Mouse (Mus musculus): Measurements from ENCODE around the gene Fam155a. TPM values are rescaled to one million over a fixed set of nuclear protein-coding genes. Genes with fewer than 3 reads are reported as not detected.

Fam155a gene
- polyA plus RNA-seq, 1 experiment from 2014 or later: 11.6 TPM

DNA sequence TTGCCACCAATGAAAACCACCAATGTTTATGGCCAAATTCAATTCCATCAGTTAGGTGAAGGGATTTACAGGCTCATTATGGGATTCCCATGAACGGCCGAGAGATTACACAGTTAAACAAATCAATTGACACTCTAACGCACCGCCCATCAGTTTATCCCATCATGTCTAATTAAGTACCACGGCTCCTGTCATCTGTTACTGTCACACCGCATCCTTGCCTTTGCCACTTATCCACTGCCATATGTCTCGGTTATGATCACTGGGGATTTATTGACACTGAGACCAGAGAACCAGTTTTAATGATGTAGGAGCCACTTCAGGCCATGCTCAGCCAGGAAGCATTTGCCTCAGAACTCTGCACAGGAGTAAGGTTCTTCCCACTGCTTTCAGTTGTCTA is 588.5 kb downstream of the Fam155a start:
- no peak for ATAC-seq (ENCODE audit: low FRiP score, low read depth)
- Histone ChIP-seq H3K4me3 (no peak overlapping the region), H3K27me3 (replicated peaks) (no peaks in the 10 kb centered on the region), H3K4me2 (replicated peaks) (no peak overlapping the region), H3K27ac (no peak overlapping the region), H3K4me1 (peaks cover 9% of the 10 kb centered on the region), H3K9ac (no peak overlapping the region), H3K36me3 (no peaks in the 10 kb centered on the region), H3K9me3 (no peaks in the 10 kb centered on the region)
- 77% methylated on average over 7 of the region's 7 CpGs for WGBS

DNA sequence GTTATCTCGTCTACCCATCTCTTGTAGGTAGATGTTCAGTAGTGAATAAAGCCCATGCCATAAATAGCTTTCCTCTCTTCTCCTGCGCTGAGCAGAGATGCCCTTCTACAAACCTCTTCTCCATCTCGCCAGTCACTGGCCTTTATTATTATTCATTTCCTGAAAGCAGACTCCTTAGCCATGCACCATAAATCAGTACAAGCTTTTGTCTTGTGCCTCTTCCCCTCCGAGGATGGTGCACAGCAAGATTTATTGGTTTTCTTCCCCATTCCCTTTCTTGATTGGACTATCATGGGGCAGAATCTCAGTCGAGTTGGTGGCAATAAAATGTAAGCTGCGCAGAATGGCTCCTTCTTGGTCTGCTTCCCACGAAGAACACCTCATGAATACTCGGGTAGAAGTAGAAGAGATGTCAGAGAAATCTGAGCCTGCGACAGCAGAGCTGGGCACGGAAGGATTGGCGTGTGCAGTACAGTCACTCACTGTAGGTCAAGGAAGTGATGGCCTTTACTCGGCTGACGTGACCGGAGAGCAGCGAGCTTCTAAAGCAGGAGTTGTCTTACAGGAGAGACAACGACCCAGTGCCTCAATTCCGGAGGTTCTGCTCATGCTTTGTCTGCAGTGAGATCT is 590.2 kb downstream of the Fam155a start:
- Histone ChIP-seq H3K4me3 (no peak overlapping the region), H3K9ac (no peak overlapping the region), H3K4me2 (replicated peaks) (no peak overlapping the region), H3K27me3 (replicated peaks) (no peaks in the 10 kb centered on the region), H3K36me3 (no peaks in the 10 kb centered on the region), H3K27ac (no peak overlapping the region), H3K9me3 (no peaks in the 10 kb centered on the region), H3K4me1 (peaks cover 9% of the 10 kb centered on the region)
- WGBS: 47% methylated on average over 17 of the region's 17 CpGs
- 0 out of 2 replicates have a peak, but pooled peaks have one; percentile 33 for ATAC-seq (ENCODE audit: low FRiP score, low read depth)

DNA sequence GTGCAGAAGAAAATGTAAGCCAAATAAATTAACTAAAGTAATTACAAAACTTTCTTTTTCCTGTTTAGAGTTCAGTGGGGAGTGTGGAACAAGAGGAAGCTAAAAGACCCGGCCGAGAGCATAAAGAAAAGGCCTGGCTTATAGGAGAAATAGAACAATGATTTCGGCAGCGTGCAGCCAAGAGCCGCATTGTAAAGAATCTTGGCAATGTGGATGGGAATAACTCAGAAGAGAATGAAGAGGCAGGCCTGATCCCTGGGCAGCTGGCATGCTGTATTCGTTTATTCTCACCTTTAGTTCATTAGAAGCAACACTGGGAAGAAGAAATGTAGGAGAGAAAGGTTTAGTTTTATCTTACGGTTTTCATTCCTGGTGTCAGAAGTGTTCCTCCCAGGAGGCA is 594.0 kb downstream of the Fam155a start:
- Histone ChIP-seq H3K36me3 (no peaks in the 10 kb centered on the region), H3K9me3 (no peaks in the 10 kb centered on the region), H3K4me3 (no peak overlapping the region), H3K9ac (no peak overlapping the region), H3K4me2 (replicated peaks) (no peak overlapping the region), H3K4me1 (peaks cover 9% of the 10 kb centered on the region), H3K27me3 (replicated peaks) (no peaks in the 10 kb centered on the region), H3K27ac (no peak overlapping the region)
- ATAC-seq (ENCODE audit: low FRiP score, low read depth): no peak
- WGBS: 47% methylated on average over 7 of the region's 7 CpGs

DNA sequence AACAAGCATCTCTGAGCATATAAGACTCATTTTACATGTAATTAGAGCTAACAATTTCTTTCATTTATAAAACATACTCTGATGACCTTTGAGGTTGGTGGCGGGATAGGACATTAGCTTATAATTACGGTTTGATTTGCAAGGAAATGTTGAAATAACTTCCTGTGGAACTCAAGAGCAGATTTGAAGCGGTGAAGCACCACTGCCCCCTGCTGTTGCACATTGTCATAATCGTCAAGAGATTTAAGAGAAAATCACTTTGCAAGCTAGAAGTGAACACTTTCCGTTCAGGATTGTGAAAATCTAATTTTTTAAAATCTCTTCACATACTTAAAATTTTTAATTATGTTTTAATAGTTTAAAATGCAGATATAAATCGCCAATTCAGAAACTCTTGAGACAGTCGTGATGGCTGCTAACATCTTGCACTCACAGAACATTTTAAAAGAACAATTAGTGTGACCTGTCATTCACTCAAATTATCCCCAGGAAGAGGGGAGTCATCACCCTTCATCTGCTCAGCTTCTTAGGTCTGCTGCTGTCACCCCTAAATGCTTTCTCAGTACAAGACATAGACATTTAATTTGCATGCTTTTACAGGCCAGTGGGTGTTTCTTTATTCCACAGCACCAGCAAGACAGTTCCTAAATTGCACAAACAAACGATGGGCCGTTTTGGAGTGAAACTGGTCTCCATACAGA is 595.9 kb downstream of the Fam155a start:
- Histone ChIP-seq H3K4me3 (no peak overlapping the region), H3K27ac (no peak overlapping the region), H3K9me3 (no peaks in the 10 kb centered on the region), H3K9ac (no peak overlapping the region), H3K27me3 (replicated peaks) (no peaks in the 10 kb centered on the region), H3K4me2 (replicated peaks) (no peak overlapping the region), H3K36me3 (no peaks in the 10 kb centered on the region), H3K4me1 (no peaks in the 10 kb centered on the region)
- 35% methylated on average over 9 of the region's 9 CpGs for WGBS
- ATAC-seq (ENCODE audit: low FRiP score, low read depth): no peak

DNA sequence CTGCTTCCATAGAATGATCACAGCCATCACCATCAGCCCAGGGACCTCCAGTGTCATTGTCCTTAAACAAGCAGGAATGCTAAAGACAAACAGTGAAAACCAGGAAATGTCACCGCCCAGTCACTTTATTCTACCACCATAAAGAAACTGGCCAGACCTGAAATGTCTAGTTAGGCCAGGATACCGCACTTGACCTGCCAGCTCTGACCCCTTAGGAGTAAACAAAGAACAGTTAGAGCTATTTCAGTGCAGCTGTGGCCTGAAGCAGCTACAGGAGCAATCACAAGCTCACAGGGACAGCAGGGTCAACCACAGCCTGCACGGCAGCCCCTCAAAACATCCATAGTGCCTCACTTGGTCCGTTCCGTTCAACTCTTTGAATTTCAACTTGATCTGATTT is 599.1 kb downstream of the Fam155a start:
- Histone ChIP-seq H3K4me3 (no peak overlapping the region), H3K27ac (no peak overlapping the region), H3K27me3 (replicated peaks) (no peaks in the 10 kb centered on the region), H3K4me2 (replicated peaks) (no peak overlapping the region), H3K9me3 (no peaks in the 10 kb centered on the region), H3K9ac (no peak overlapping the region), H3K36me3 (no peaks in the 10 kb centered on the region), H3K4me1 (no peaks in the 10 kb centered on the region)
- ATAC-seq (ENCODE audit: low FRiP score, low read depth): no peak
- 65% methylated on average over 5 of the region's 5 CpGs for WGBS

DNA sequence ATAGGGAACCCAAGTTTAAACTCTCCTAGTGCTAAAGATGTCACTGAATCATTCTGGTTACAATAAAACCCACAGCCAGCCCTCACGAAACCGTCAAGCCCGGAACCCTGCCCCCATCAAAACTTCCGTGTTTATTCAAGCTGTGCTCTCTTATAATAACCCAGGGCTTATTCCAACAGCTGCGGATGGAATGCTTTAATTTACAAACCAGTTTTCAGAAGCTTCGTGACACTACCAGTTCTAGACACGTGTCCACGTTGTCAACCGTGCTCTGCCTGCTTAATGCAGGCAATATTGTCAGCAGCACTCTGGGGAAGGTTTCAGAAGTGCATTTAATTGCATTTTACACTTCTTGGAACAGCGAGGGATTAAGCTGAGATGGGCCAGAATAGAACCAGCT is 603.0 kb downstream of the Fam155a start:
- H3K36me3 ChIP-seq: no peaks in the 10 kb centered on the region
- H3K9me3 ChIP-seq: no peaks in the 10 kb centered on the region
- no peaks in the 10 kb centered on the region for H3K27me3 ChIP-seq (replicated peaks)
- H3K4me3 ChIP-seq: no peak overlapping the region
- H3K9ac ChIP-seq: no peak overlapping the region
- no peak overlapping the region for H3K4me2 ChIP-seq (replicated peaks)
- H3K27ac ChIP-seq: no peak overlapping the region
- ATAC-seq (ENCODE audit: low FRiP score, low read depth): no peak
- WGBS: 72% methylated on average over 10 of the region's 10 CpGs
- H3K4me1 ChIP-seq: no peaks in the 10 kb centered on the region

DNA sequence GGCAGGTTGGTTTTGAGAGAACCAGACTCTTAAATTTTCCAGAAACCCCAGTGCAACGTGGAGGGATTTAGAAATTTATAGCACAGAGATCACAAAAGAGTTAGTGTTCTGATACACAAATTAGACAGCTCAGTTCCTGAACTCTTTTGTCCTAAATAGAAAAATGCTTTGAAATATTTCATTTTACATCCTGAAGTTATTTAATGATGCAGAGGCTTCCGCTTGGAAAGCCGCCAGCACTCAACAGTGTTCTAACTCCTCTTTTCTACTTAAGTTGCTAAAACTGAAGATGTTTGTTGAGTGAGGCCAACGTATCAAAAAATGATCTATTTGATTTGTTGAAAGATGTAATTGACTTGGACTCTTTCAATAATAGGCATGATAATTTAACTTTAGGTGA is 609.4 kb downstream of the Fam155a start:
- Histone ChIP-seq H3K9ac (no peak overlapping the region), H3K4me3 (no peak overlapping the region), H3K27me3 (replicated peaks) (no peaks in the 10 kb centered on the region), H3K4me2 (replicated peaks) (no peak overlapping the region), H3K27ac (no peak overlapping the region), H3K36me3 (no peaks in the 10 kb centered on the region), H3K9me3 (no peaks in the 10 kb centered on the region), H3K4me1 (peaks cover 7% of the 10 kb centered on the region; the same call in 1 of the 2 replicates)
- 84% methylated on average over 4 of the region's 4 CpGs for WGBS
- no peak for ATAC-seq (ENCODE audit: low FRiP score, low read depth)

DNA sequence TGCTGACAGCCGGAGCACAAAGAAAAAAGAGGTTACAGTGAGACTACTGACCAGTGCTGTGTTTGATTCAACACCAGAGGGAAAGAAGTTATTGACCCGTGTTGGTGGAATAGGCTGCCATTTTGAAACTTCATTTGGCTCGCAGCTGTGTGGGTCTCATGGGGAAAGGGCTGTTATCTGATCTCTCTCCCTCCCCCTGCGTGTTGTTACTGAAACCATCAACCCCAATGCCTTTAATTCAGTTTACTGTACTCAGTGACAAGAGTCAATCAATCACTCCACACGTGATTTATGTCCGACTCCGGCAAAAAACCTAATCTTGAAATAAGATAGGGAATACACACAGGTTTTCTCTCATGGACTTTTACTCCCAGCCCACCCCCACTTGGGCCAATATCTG is 611.6 kb downstream of the Fam155a start:
- Histone ChIP-seq H3K36me3 (no peaks in the 10 kb centered on the region), H3K4me3 (no peak overlapping the region), H3K9ac (no peak overlapping the region), H3K4me2 (replicated peaks) (no peak overlapping the region), H3K27me3 (replicated peaks) (no peaks in the 10 kb centered on the region), H3K27ac (no peak overlapping the region), H3K4me1 (peaks cover 7% of the 10 kb centered on the region; the same call in 1 of the 2 replicates), H3K9me3 (no peaks in the 10 kb centered on the region)
- WGBS: 66% methylated on average over 7 of the region's 7 CpGs
- ATAC-seq (ENCODE audit: low FRiP score, low read depth): peak; percentile 18; the same call in 1 of the 2 replicates

DNA sequence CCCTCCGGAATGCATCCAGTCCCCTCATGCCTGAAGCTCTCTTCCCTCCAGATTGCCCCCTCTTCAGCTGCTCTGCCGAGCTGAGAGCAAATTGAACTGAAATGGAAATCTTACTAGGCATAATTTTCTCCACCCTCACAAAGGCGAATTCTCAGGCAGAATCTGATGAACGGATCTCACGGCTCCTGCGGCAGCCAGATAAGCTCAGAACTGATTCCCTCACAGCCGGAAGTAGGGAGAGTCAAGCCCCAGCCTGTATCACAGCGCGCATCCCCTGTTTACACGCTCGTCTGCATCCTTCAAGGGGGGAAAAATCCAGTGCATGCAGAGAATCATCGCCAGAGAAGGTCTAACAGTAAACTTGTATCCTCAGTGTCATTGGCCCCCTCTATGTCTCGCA is 612.3 kb downstream of the Fam155a start:
- H3K4me2 ChIP-seq (replicated peaks): no peak overlapping the region
- no peak overlapping the region; the same call in 1 of the 2 replicates for H3K9ac ChIP-seq
- H3K9me3 ChIP-seq: no peaks in the 10 kb centered on the region
- H3K27ac ChIP-seq: peak overlapping the region; percentile 22; the same call in 1 of the 2 replicates
- no peak for ATAC-seq (ENCODE audit: low FRiP score, low read depth)
- peaks cover 7% of the 10 kb centered on the region; the same call in 1 of the 2 replicates for H3K4me1 ChIP-seq
- H3K4me3 ChIP-seq: no peak overlapping the region
- WGBS: 64% methylated on average over 13 of the region's 13 CpGs
- no peaks in the 10 kb centered on the region for H3K27me3 ChIP-seq (replicated peaks)
- H3K36me3 ChIP-seq: no peaks in the 10 kb centered on the region

DNA sequence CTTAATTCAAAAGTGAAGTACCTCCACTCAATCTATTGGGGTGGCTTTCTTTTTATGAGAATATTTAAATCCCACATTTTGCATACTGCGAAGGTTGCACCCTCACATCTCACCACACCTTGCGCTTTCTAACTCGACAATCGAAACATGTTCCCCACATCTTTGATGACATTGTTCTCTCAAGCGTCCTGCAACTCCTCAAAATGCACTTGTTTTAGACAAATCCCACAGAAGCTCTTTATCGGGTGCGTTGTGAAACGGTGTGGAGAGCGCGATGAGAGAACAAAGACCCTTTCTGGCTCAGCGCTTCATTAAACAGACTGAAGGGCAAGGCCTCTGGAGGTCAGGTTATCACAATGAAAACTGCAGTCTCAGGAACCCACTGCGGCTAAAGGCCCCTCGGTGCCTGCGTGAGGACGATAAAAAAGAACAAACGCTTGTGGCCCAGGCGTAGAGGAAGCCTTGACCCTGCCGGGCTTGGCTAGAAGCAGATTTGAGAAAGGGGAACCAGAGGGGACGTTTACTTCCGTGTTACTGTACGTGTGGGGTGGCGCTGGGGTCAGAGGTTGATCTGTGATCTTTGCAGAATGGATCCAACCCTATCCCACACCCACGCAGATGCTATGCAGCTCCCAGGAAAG is 613.7 kb downstream of the Fam155a start:
- H3K27me3 ChIP-seq (replicated peaks): no peaks in the 10 kb centered on the region
- WGBS: 10% methylated on average over 23 of the region's 23 CpGs
- H3K27ac ChIP-seq: no peak overlapping the region
- peak overlapping the region; percentile 40 for H3K4me2 ChIP-seq (replicated peaks)
- H3K4me3 ChIP-seq: no peak overlapping the region
- no peak overlapping the region for H3K9ac ChIP-seq
- no peaks in the 10 kb centered on the region for H3K36me3 ChIP-seq
- 0 out of 2 replicates have a peak, but pooled peaks have one; percentile 19 for ATAC-seq (ENCODE audit: low FRiP score, low read depth)
- H3K9me3 ChIP-seq: no peaks in the 10 kb centered on the region
- H3K4me1 ChIP-seq: peaks cover 7% of the 10 kb centered on the region; the same call in 1 of the 2 replicates
